Mouse (Mus musculus) gastrocnemius, postnatal 4 days (tissue): ENCODE measurements around the gene Hmgb3. TPM values are rescaled to one million over a fixed set of nuclear protein-coding genes. Genes with fewer than 3 reads are reported as not detected.
A peak's percentile ranks its signal among the peaks of the same experiment; 100 is the strongest.
"Not testable (repeated sequence)": the region's sequence is repeated elsewhere in the genome, so short reads cannot be mapped to it uniquely, and the experiment has no call there.

ENCODE experiments used
- DNase-seq, 2 experiments: peaks; one replicate each; pipeline ENCODE4 v3.0.0; 2021 to 2022; ENCODE audit warnings: low spot score in 2 of 2, mixed read lengths in 2 of 2
- long read RNA-seq, 2 experiments: library from polyadenylated mRNA; stranded (forward); transcript quantifications; one replicate each; pipeline ENCODE4 v2.0.0; 2021
- total RNA-seq, 2 experiments: library from RNA; stranded (reverse); gene quantifications; 2 replicates each; pipeline ENCODE4 v1.2.3; 2021

Gene Hmgb3
- total RNA-seq, result 10 to 100 TPM; 41.4 to 49.0 TPM
- long read RNA-seq, experiment 1, transcript Hmgb3-204 (5 exons, 1,743 nt), result major isoform, 61 of 115 reads
- long read RNA-seq, experiment 1, transcript Hmgb3-202 (5 exons, 1,571 nt), result minor isoform, 42 of 115 reads
- long read RNA-seq, experiment 1, partial matches to known transcripts, result 0 of 115 reads
- long read RNA-seq, experiment 1, other reads (novel, unspliced or antisense), result 7 of 115 reads
- long read RNA-seq, experiment 2, transcript Hmgb3-202 (5 exons, 1,571 nt), result major isoform, 39 of 77 reads
- long read RNA-seq, experiment 2, transcript Hmgb3-204 (5 exons, 1,743 nt), result minor isoform, 22 of 77 reads
- long read RNA-seq, experiment 2, partial matches to known transcripts, result 4 of 77 reads
- long read RNA-seq, experiment 2, other reads (novel, unspliced or antisense), result 9 of 77 reads

GRCm38 (mm10) chrX:71555415-71556114 lies at the start of gene Hmgb3:
Hmgb3 (plus strand) TSS chrX:71555918.
- DNase-seq, result peak; percentile 53 to 76

GRCm38 (mm10) chrX:71506591-71506990 lies 49.1 kb upstream of the Hmgb3 start:
- not testable (repeated sequence) for DNase-seq

GRCm38 (mm10) chrX:71519252-71519651 lies 36.5 kb upstream of the Hmgb3 start:
- no peak for DNase-seq

GRCm38 (mm10) chrX:71522889-71523288 lies 32.8 kb upstream of the Hmgb3 start:
- no peak for DNase-seq

- DNase-seq, result no peak
Measured at GRCm38 (mm10) chrX:71524310-71524709, 31.4 kb upstream of the Hmgb3 start.

- no peak for DNase-seq
Measured at GRCm38 (mm10) chrX:71525593-71526299, 30.0 kb upstream of the Hmgb3 start.

- no peak for DNase-seq
Measured at GRCm38 (mm10) chrX:71527461-71527860, 28.3 kb upstream of the Hmgb3 start.

- DNase-seq, result no peak
Measured at GRCm38 (mm10) chrX:71528150-71528549, 27.6 kb upstream of the Hmgb3 start.

- no peak for DNase-seq
Measured at GRCm38 (mm10) chrX:71528646-71529045, 27.1 kb upstream of the Hmgb3 start.

GRCm38 (mm10) chrX:71532635-71533034 lies 23.1 kb upstream of the Hmgb3 start:
- DNase-seq, result no peak

GRCm38 (mm10) chrX:71534102-71534501 lies 21.6 kb upstream of the Hmgb3 start:
- DNase-seq, result no peak

- no peak for DNase-seq
Measured at GRCm38 (mm10) chrX:71537791-71538190, 17.9 kb upstream of the Hmgb3 start.

- DNase-seq, result no peak
Measured at GRCm38 (mm10) chrX:71540821-71541510, 14.8 kb upstream of the Hmgb3 start.

GRCm38 (mm10) chrX:71544731-71545130 lies 11.0 kb upstream of the Hmgb3 start:
- no peak for DNase-seq

GRCm38 (mm10) chrX:71545163-71545562 lies 10.6 kb upstream of the Hmgb3 start:
- no peak for DNase-seq

GRCm38 (mm10) chrX:71556115-71556941 lies 610 bp downstream of the Hmgb3 start:
- DNase-seq, result peak in 1 of 2 experiments; percentile 13

GRCm38 (mm10) chrX:71556965-71557491 lies 1.3 kb downstream of the Hmgb3 start:
- DNase-seq, result peak in 1 of 2 experiments; percentile 6

- no peak for DNase-seq
Measured at GRCm38 (mm10) chrX:71559336-71559735, 3.6 kb downstream of the Hmgb3 start.

- DNase-seq, result no peak
Measured at GRCm38 (mm10) chrX:71560796-71561195, 5.1 kb downstream of the Hmgb3 start.
